Mouse (Mus musculus) brain, embryonic 14.5 days (tissue): ENCODE data around the gene Kcnj8.

Experiments
- CTCF ChIP-seq: fragments of 200-500 bp; IDR thresholded peaks from 2 replicates; pipeline ENCODE4 v1.5.1; 2012; ENCODE audit warnings: inconsistent platforms, mild to moderate bottlenecking, moderate library complexity, borderline replicate concordance; ENCODE audit not compliant: insufficient read depth, insufficient read length; ENCODE audit errors: extremely low read depth
- POLR2A ChIP-seq: fragments of 200-500 bp; IDR thresholded peaks from 2 replicates; pipeline ENCODE4 v1.6.1; 2012; ENCODE audit warnings: mild to moderate bottlenecking, inconsistent platforms, borderline replicate concordance; ENCODE audit not compliant: poor library complexity, insufficient read depth, insufficient read length, severe bottlenecking; ENCODE audit errors: extremely low read depth

DNA sequence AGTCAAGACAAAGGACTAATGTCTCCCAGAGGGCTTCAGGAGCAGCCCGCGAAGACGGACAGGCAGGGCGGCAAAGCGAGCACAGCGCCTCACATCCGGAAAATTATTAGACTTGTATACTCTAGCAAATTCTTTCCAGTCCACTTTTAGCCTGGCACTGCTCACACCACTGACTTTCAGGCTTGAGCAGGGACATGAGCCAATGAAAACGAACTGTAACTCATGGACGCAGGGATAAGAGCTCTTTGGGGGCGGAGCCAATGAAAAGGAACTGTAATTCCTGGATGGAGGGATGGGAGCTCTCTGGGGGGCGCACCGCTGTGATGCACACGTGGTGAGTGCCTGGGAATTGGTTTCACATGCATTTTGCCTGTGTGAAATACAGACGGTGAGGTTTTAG, 26.3 kb downstream of the Kcnj8 start:
- TF ChIP-seq CTCF (no peak), POLR2A (no peak)
